Mouse (Mus musculus) hindbrain, embryonic 13.5 days (tissue): ENCODE measurements around the gene Esr1. TPM values are rescaled to one million over a fixed set of nuclear protein-coding genes. Genes with fewer than 3 reads are reported as not detected.
"Not testable (repeated sequence)": the region's sequence is repeated elsewhere in the genome, so short reads cannot be mapped to it uniquely, and the experiment has no call there.

ENCODE experiments used
- ATAC-seq: fragments of 200-750 bp; cut with Nextera tagmentation; 2 replicates; pipeline ENCODE4 v1.8.0; 2017; ENCODE audit warnings: moderate TSS enrichment; ENCODE audit not compliant: low FRiP score
- H3K27ac ChIP-seq: fragments of 300-500 bp; sonication (generic); 2 replicates; pipeline ENCODE4 v1.5.1; 2015; ENCODE audit warnings: inconsistent platforms, mild to moderate bottlenecking, moderate library complexity
- H3K27me3 ChIP-seq: fragments of 300-500 bp; sonication (generic); 2 replicates; pipeline ENCODE4 v1.6.1; 2015; ENCODE audit warnings: mild to moderate bottlenecking, inconsistent platforms
- H3K36me3 ChIP-seq: fragments of 300-500 bp; sonication (generic); 2 replicates; pipeline ENCODE4 v1.6.1; 2015; ENCODE audit warnings: mild to moderate bottlenecking, inconsistent platforms
- H3K4me1 ChIP-seq: fragments of 300-500 bp; sonication (generic); replicated peaks from 2 replicates; pipeline ENCODE4 v1.6.1; 2015; ENCODE audit warnings: inconsistent platforms
- H3K4me2 ChIP-seq: fragments of 300-500 bp; sonication (generic); 2 replicates; pipeline ENCODE4 v1.6.1; 2015; ENCODE audit warnings: inconsistent platforms, mild to moderate bottlenecking, moderate library complexity
- H3K4me3 ChIP-seq: fragments of 300-500 bp; sonication (generic); 2 replicates; pipeline ENCODE4 v1.5.1; 2015; ENCODE audit warnings: mild to moderate bottlenecking, inconsistent platforms
- H3K9ac ChIP-seq: fragments of 300-500 bp; sonication (generic); 2 replicates; pipeline ENCODE4 v1.6.1; 2015; ENCODE audit warnings: mild to moderate bottlenecking, inconsistent platforms
- H3K9me3 ChIP-seq: fragments of 300-500 bp; sonication (generic); 2 replicates; pipeline ENCODE4 v1.6.1; 2016; ENCODE audit warnings: inconsistent platforms
- WGBS: fragments of 180-500 bp; shearing (Covaris S2); methylation state at CpG from one replicate; pipeline ENCODE4 v1.1.7; 2015; 5-methylcytosine and 5-hydroxymethylcytosine counted together
- polyA plus RNA-seq: library from polyadenylated mRNA; unstranded; fragments of >200 nt; fragmentation: Nextera tagmentation; extraction: Ambion mirVana; gene quantifications from 2 replicates; pipeline ENCODE4 v1.2.1, GENCODE M21; 2015

The Esr1 gene
- polyA plus RNA-seq, 1 experiment from 2014 or later, result 0.16 TPM

GRCm38 (mm10) chr10:4600796-4601474 is 10.5 kb upstream of the Esr1 start:
- H3K27me3 ChIP-seq, result no peaks in the 10 kb centered on the region
- no peak overlapping the region for H3K27ac ChIP-seq
- no peak overlapping the region for H3K4me3 ChIP-seq
- WGBS, result 76% methylated on average over 2 of the region's 2 CpGs
- H3K36me3 ChIP-seq, result no peaks in the 10 kb centered on the region
- H3K9ac ChIP-seq, result no peak overlapping the region
- no peak overlapping the region for H3K4me2 ChIP-seq
- ATAC-seq, result no peak
- H3K9me3 ChIP-seq, result no peaks in the 10 kb centered on the region
- H3K4me1 ChIP-seq, result no peaks in the 10 kb centered on the region

- not testable (repeated sequence) for H3K9me3 ChIP-seq, H3K4me3 ChIP-seq, H3K4me2 ChIP-seq, H3K4me1 ChIP-seq, H3K9ac ChIP-seq, H3K27me3 ChIP-seq, H3K36me3 ChIP-seq, ATAC-seq, H3K27ac ChIP-seq
Measured at GRCm38 (mm10) chr10:4601612-4602011, 9.8 kb upstream of the Esr1 start.

- no peak for ATAC-seq
- Histone ChIP-seq H3K4me1 (no peaks in the 10 kb centered on the region), H3K27me3 (no peaks in the 10 kb centered on the region), H3K9me3 (no peaks in the 10 kb centered on the region), H3K36me3 (no peaks in the 10 kb centered on the region), H3K27ac (no peak overlapping the region), H3K4me2 (no peak overlapping the region), H3K9ac (no peak overlapping the region), H3K4me3 (no peak overlapping the region)
- 78% methylated on average over 4 of the region's 4 CpGs for WGBS
Measured at GRCm38 (mm10) chr10:4602466-4602865, 8.9 kb upstream of the Esr1 start.

GRCm38 (mm10) chr10:4604527-4605209 is 6.7 kb upstream of the Esr1 start:
- WGBS, result 84% methylated on average over 4 of the region's 4 CpGs
- H3K27ac ChIP-seq, result no peak overlapping the region

GRCm38 (mm10) chr10:4610234-4610633 is 1.2 kb upstream of the Esr1 start:
- Histone ChIP-seq H3K4me1 (no peaks in the 10 kb centered on the region), H3K4me2 (no peak overlapping the region), H3K9me3 (no peaks in the 10 kb centered on the region), H3K9ac (no peak overlapping the region), H3K36me3 (no peaks in the 10 kb centered on the region), H3K4me3 (no peak overlapping the region), H3K27ac (no peak overlapping the region), H3K27me3 (no peaks in the 10 kb centered on the region)
- ATAC-seq, result no peak
- 92% methylated on average over 2 of the region's 2 CpGs for WGBS

More at GRCm38 (mm10) chr10:4604527-4605209, 6.7 kb upstream of the Esr1 start:
- no peaks in the 10 kb centered on the region for H3K36me3 ChIP-seq
- no peaks in the 10 kb centered on the region for H3K4me1 ChIP-seq
- ATAC-seq, result no peak
- H3K27me3 ChIP-seq, result no peaks in the 10 kb centered on the region
- no peak overlapping the region for H3K4me2 ChIP-seq
- H3K9ac ChIP-seq, result no peak overlapping the region
- no peak overlapping the region for H3K4me3 ChIP-seq
- H3K9me3 ChIP-seq, result no peaks in the 10 kb centered on the region

- Histone ChIP-seq H3K9ac (no peak overlapping the region), H3K4me1 (no peaks in the 10 kb centered on the region), H3K27me3 (no peaks in the 10 kb centered on the region), H3K27ac (no peak overlapping the region), H3K9me3 (no peaks in the 10 kb centered on the region), H3K4me3 (no peak overlapping the region), H3K4me2 (no peak overlapping the region), H3K36me3 (no peaks in the 10 kb centered on the region)
- 84% methylated on average over 22 of the region's 22 CpGs for WGBS
- ATAC-seq, result no peak
Measured at GRCm38 (mm10) chr10:4612313-4613036, 1.1 kb downstream of the Esr1 start.

- WGBS, result 86% methylated on average over 2 of the region's 2 CpGs
- ATAC-seq, result no peak
- H3K27me3 ChIP-seq, result no peaks in the 10 kb centered on the region
- H3K4me3 ChIP-seq, result no peak overlapping the region
- H3K27ac ChIP-seq, result no peak overlapping the region
- no peak overlapping the region for H3K9ac ChIP-seq
- H3K4me1 ChIP-seq, result no peaks in the 10 kb centered on the region
- H3K4me2 ChIP-seq, result no peak overlapping the region
- no peaks in the 10 kb centered on the region for H3K36me3 ChIP-seq
- H3K9me3 ChIP-seq, result no peaks in the 10 kb centered on the region
Measured at GRCm38 (mm10) chr10:4618026-4618425, 6.6 kb downstream of the Esr1 start.

- Histone ChIP-seq H3K36me3 (no peaks in the 10 kb centered on the region), H3K4me2 (no peak overlapping the region), H3K4me1 (no peaks in the 10 kb centered on the region), H3K4me3 (no peak overlapping the region), H3K27me3 (no peaks in the 10 kb centered on the region), H3K9ac (no peak overlapping the region), H3K9me3 (no peaks in the 10 kb centered on the region), H3K27ac (no peak overlapping the region)
- 82% methylated on average over 5 of the region's 5 CpGs for WGBS
- ATAC-seq, result no peak
Measured at GRCm38 (mm10) chr10:4618686-4619085, 7.3 kb downstream of the Esr1 start.

- H3K36me3 ChIP-seq, H3K27me3 ChIP-seq, H3K4me1 ChIP-seq, H3K9me3 ChIP-seq, H3K4me2 ChIP-seq, H3K4me3 ChIP-seq, H3K9ac ChIP-seq, H3K27ac ChIP-seq, ATAC-seq: not testable (repeated sequence)
- 85% methylated on average over 1 of the region's 1 CpGs for WGBS
Measured at GRCm38 (mm10) chr10:4619426-4619825, 8.0 kb downstream of the Esr1 start.

- H3K27ac ChIP-seq, result no peak overlapping the region
- no peak for ATAC-seq
- no peaks in the 10 kb centered on the region for H3K36me3 ChIP-seq
- H3K27me3 ChIP-seq, result no peaks in the 10 kb centered on the region
- WGBS, result 86% methylated on average over 24 of the region's 24 CpGs
- H3K4me2 ChIP-seq, result no peak overlapping the region
- H3K9ac ChIP-seq, result no peak overlapping the region
- H3K4me3 ChIP-seq, result no peak overlapping the region
- H3K9me3 ChIP-seq, result no peaks in the 10 kb centered on the region
- H3K4me1 ChIP-seq, result no peaks in the 10 kb centered on the region
Measured at GRCm38 (mm10) chr10:4620596-4621504, 9.5 kb downstream of the Esr1 start.

GRCm38 (mm10) chr10:4621505-4621815 is 10.1 kb downstream of the Esr1 start:
- 93% methylated on average over 5 of the region's 5 CpGs for WGBS
- Histone ChIP-seq H3K27me3 (no peaks in the 10 kb centered on the region), H3K9me3 (no peaks in the 10 kb centered on the region), H3K27ac (no peak overlapping the region), H3K36me3 (no peaks in the 10 kb centered on the region), H3K4me2 (no peak overlapping the region), H3K4me1 (no peaks in the 10 kb centered on the region), H3K4me3 (no peak overlapping the region), H3K9ac (no peak overlapping the region)
- ATAC-seq, result no peak

GRCm38 (mm10) chr10:4623319-4623718 is 11.9 kb downstream of the Esr1 start:
- Histone ChIP-seq H3K4me2 (no peak overlapping the region), H3K9me3 (no peaks in the 10 kb centered on the region), H3K4me3 (no peak overlapping the region), H3K9ac (no peak overlapping the region), H3K27ac (no peak overlapping the region), H3K27me3 (no peaks in the 10 kb centered on the region), H3K4me1 (no peaks in the 10 kb centered on the region), H3K36me3 (no peaks in the 10 kb centered on the region)
- ATAC-seq, result no peak
